Mouse (Mus musculus) midbrain, embryonic 15.5 days (tissue): ENCODE data around the gene D430041D05Rik. TPM values are rescaled to one million over a fixed set of nuclear protein-coding genes. Genes with fewer than 3 reads are reported as not detected.
"Not testable (repeated sequence)": the region's sequence is repeated elsewhere in the genome, so short reads cannot be mapped to it uniquely, and the experiment has no call there.

Experiments
- ATAC-seq: fragments of 200-750 bp; cut with Nextera tagmentation; replicated peaks from 2 replicates; pipeline ENCODE4 v1.8.0; 2017; ENCODE audit warnings: moderate TSS enrichment
- H3K27ac ChIP-seq: fragments of 300-500 bp; sonication (generic); 2 replicates; pipeline ENCODE4 v1.5.1; 2015; ENCODE audit warnings: mild to moderate bottlenecking, inconsistent platforms
- H3K27me3 ChIP-seq: fragments of 300-500 bp; sonication (generic); replicated peaks from 2 replicates; pipeline ENCODE4 v1.6.1; 2015; ENCODE audit warnings: inconsistent platforms
- H3K36me3 ChIP-seq: fragments of 300-500 bp; sonication (generic); replicated peaks from 2 replicates; pipeline ENCODE4 v1.6.1; 2015; ENCODE audit warnings: inconsistent platforms
- H3K4me1 ChIP-seq: fragments of 300-500 bp; sonication (generic); 2 replicates; pipeline ENCODE4 v1.6.1; 2015; ENCODE audit warnings: inconsistent platforms
- H3K4me2 ChIP-seq: fragments of 300-500 bp; sonication (generic); 2 replicates; pipeline ENCODE4 v1.6.1; 2015; ENCODE audit warnings: inconsistent platforms, mild to moderate bottlenecking, moderate library complexity
- H3K4me3 ChIP-seq: fragments of 300-500 bp; sonication (generic); 2 replicates; pipeline ENCODE4 v1.5.1; 2015; ENCODE audit warnings: mild to moderate bottlenecking, inconsistent platforms
- H3K9ac ChIP-seq: fragments of 300-500 bp; sonication (generic); 2 replicates; pipeline ENCODE4 v1.6.1; 2015; ENCODE audit warnings: mild to moderate bottlenecking, inconsistent platforms
- H3K9me3 ChIP-seq: fragments of 300-500 bp; sonication (generic); 2 replicates; pipeline ENCODE4 v1.6.1; 2016; ENCODE audit warnings: inconsistent platforms
- WGBS: fragments of 180-500 bp; shearing (Covaris S2); methylation state at CpG from one replicate; pipeline ENCODE4 v1.1.7; 2015; ENCODE audit warnings: mixed read lengths; 5-methylcytosine and 5-hydroxymethylcytosine counted together
- polyA plus RNA-seq: library from polyadenylated mRNA; unstranded; fragments of >200 nt; fragmentation: Nextera tagmentation; extraction: Ambion mirVana; gene quantifications from 2 replicates; pipeline ENCODE4 v1.2.1, GENCODE M21; 2015

The D430041D05Rik gene
- polyA plus RNA-seq, 1 experiment from 2014 or later, result 11.4 TPM

DNA sequence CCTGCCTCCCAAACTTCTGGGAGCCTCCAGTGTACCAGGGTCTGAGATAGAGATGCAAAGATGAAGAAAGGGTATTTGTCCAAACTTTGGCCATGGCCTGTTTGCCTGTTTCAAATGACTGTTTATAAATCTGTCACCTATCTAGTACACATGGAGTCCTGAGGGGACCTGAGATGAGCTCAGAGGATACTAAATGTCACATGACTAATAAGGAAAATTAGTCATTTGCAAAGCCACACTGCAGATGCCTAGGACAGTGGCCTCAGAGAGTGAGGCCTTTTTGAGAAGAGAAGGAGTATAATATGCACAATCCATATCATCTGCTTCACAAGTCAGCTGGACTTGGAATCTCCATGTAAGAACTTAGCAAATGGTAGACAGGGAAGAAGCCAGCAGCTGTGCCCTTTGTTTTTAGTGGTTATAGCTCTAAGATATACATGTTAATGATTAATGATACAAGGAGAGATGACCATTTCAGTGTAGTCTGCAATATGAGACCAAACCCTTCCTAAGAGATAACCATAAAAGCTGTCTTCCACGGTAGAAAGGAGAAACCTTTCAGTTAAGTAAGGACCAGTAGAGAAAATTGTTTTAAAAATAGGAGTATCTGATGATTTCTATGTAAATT is 299.5 kb downstream of the D430041D05Rik start:
- H3K9ac ChIP-seq, H3K36me3 ChIP-seq, H3K27ac ChIP-seq, H3K4me1 ChIP-seq, H3K4me3 ChIP-seq, H3K27me3 ChIP-seq, ATAC-seq, H3K9me3 ChIP-seq, H3K4me2 ChIP-seq: not testable (repeated sequence)
- 100% methylated on average over 1 of the region's 1 CpGs for WGBS

DNA sequence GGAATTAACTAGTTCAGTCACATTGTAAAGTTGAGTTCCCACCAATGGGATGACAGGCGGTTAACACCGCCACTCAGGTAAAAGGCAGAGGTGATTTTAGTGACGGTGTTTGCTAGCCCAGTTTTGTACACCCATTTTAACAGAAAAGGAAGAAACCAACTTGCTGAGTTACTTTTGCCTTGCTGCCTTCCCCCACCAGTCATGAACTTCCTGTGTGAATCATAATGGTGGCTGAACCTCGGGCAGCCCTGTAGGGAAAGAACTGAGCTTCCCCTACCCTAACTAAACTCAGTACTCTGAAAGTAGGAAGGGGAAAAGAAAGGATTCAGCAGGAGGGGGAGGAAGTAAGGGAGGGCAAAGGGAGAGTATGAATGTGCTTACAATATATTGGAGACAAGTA is 300.8 kb downstream of the D430041D05Rik start:
- Histone ChIP-seq H3K27me3 (no peaks in the 10 kb centered on the region), H3K4me3 (no peak overlapping the region), H3K9me3 (no peaks in the 10 kb centered on the region), H3K27ac (no peak overlapping the region), H3K4me2 (no peak overlapping the region), H3K9ac (no peak overlapping the region), H3K36me3 (no peaks in the 10 kb centered on the region), H3K4me1 (no peaks in the 10 kb centered on the region)
- ATAC-seq, result no peak
- WGBS, result 94% methylated on average over 4 of the region's 4 CpGs

DNA sequence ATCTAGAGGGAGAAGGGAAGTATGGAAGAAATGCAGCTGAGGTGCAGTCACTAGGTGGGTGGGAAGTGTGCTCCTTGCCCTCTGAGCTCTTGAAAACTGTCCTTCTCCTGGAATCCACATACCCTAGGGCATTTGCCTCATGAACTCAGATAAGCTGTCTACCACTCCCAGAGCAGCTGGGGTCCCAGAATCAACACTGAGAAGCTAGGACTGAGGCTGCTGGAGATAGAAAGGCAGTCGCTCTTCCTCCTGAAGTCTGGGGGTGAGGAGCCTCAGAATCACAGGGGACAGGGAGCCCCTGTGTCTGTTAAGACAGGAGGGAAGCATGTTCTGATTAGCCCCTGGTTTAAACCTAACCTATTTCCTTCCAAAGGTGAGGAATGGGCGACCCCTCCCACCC is 301.3 kb downstream of the D430041D05Rik start:
- H3K9me3 ChIP-seq, result no peaks in the 10 kb centered on the region
- no peak overlapping the region for H3K27ac ChIP-seq
- no peaks in the 10 kb centered on the region for H3K36me3 ChIP-seq
- ATAC-seq, result no peak
- no peak overlapping the region for H3K9ac ChIP-seq
- no peak overlapping the region for H3K4me3 ChIP-seq
- no peaks in the 10 kb centered on the region for H3K27me3 ChIP-seq
- 75% methylated on average over 2 of the region's 2 CpGs for WGBS
- H3K4me2 ChIP-seq, result no peak overlapping the region
- no peaks in the 10 kb centered on the region for H3K4me1 ChIP-seq

- H3K4me2 ChIP-seq, H3K9ac ChIP-seq, H3K27ac ChIP-seq, H3K27me3 ChIP-seq, H3K36me3 ChIP-seq, H3K4me3 ChIP-seq, H3K4me1 ChIP-seq, ATAC-seq, H3K9me3 ChIP-seq: not testable (repeated sequence)
- WGBS, result 86% methylated on average over 2 of the region's 2 CpGs
Measured at GRCm38 (mm10) chr2:104109021-104109420, 301.8 kb downstream of the D430041D05Rik start.

- WGBS, result 92% methylated on average over 6 of the region's 6 CpGs
- H3K36me3 ChIP-seq, result no peaks in the 10 kb centered on the region
- H3K27me3 ChIP-seq, result no peaks in the 10 kb centered on the region
- no peaks in the 10 kb centered on the region for H3K4me1 ChIP-seq
- H3K9me3 ChIP-seq, result no peaks in the 10 kb centered on the region
- H3K4me2 ChIP-seq, result no peak overlapping the region
- no peak overlapping the region for H3K9ac ChIP-seq
- no peak for ATAC-seq
- H3K27ac ChIP-seq, result no peak overlapping the region
- H3K4me3 ChIP-seq, result no peak overlapping the region
Measured at GRCm38 (mm10) chr2:104104800-104105199, 306.0 kb downstream of the D430041D05Rik start.

GRCm38 (mm10) chr2:104099946-104100345 is 310.9 kb downstream of the D430041D05Rik start:
- no peaks in the 10 kb centered on the region for H3K27me3 ChIP-seq
- H3K36me3 ChIP-seq, result no peaks in the 10 kb centered on the region
- no peak overlapping the region for H3K4me2 ChIP-seq
- no peak overlapping the region for H3K9ac ChIP-seq
- no peak for ATAC-seq
- peaks cover 10% of the 10 kb centered on the region; the same call in 1 of the 2 replicates for H3K4me1 ChIP-seq
- no peak overlapping the region for H3K27ac ChIP-seq
- no peaks in the 10 kb centered on the region for H3K9me3 ChIP-seq
- 19% methylated on average over 1 of the region's 1 CpGs for WGBS
- H3K4me3 ChIP-seq, result no peak overlapping the region

GRCm38 (mm10) chr2:104099231-104099585 is 311.6 kb downstream of the D430041D05Rik start:
- no peak for ATAC-seq
- Histone ChIP-seq H3K4me1 (peaks cover 10% of the 10 kb centered on the region; the same call in 1 of the 2 replicates), H3K4me3 (no peak overlapping the region), H3K27me3 (no peaks in the 10 kb centered on the region), H3K9me3 (no peaks in the 10 kb centered on the region), H3K36me3 (no peaks in the 10 kb centered on the region), H3K4me2 (no peak overlapping the region), H3K27ac (no peak overlapping the region), H3K9ac (no peak overlapping the region)
- 96% methylated on average over 2 of the region's 2 CpGs for WGBS

GRCm38 (mm10) chr2:104098529-104099230 is 312.1 kb downstream of the D430041D05Rik start:
- Histone ChIP-seq H3K9me3 (no peaks in the 10 kb centered on the region), H3K27ac (no peak overlapping the region), H3K27me3 (no peaks in the 10 kb centered on the region), H3K36me3 (no peaks in the 10 kb centered on the region), H3K4me3 (no peak overlapping the region), H3K4me2 (no peak overlapping the region), H3K9ac (no peak overlapping the region), H3K4me1 (peaks cover 10% of the 10 kb centered on the region; the same call in 1 of the 2 replicates)
- no peak for ATAC-seq
- 45% methylated on average over 3 of the region's 3 CpGs for WGBS

- 89% methylated on average over 4 of the region's 4 CpGs for WGBS
- H3K27ac ChIP-seq, ATAC-seq, H3K4me3 ChIP-seq, H3K9me3 ChIP-seq, H3K4me1 ChIP-seq, H3K27me3 ChIP-seq, H3K4me2 ChIP-seq, H3K36me3 ChIP-seq, H3K9ac ChIP-seq: not testable (repeated sequence)
Measured at GRCm38 (mm10) chr2:104097396-104097795, 313.4 kb downstream of the D430041D05Rik start.

DNA sequence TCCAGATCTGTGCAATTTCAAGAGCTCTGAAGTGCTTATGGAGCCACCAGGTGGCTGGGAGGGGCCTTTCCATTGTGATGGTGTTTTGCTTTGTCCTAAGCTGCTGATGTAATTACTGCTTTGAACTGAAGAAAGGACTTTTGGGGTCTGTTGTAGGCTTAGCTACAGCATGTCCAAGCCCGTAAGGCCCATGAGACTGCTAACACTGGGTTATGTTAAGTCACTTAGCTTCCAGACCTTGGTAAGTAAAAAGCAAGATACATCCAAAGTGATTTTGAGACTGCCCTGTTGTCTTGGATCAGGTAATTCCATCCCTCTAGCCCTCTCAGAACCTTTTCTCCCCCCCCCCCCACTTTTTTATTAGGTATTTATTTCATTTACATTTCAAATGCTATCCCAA is 314.0 kb downstream of the D430041D05Rik start:
- H3K4me3 ChIP-seq, H3K4me1 ChIP-seq, ATAC-seq, H3K27me3 ChIP-seq, H3K9me3 ChIP-seq, H3K27ac ChIP-seq, H3K36me3 ChIP-seq, H3K9ac ChIP-seq: not testable (repeated sequence)
- WGBS, result 63% methylated on average over 1 of the region's 1 CpGs
- peak overlapping the region; percentile 56; the same call in 1 of the 2 replicates for H3K4me2 ChIP-seq

DNA sequence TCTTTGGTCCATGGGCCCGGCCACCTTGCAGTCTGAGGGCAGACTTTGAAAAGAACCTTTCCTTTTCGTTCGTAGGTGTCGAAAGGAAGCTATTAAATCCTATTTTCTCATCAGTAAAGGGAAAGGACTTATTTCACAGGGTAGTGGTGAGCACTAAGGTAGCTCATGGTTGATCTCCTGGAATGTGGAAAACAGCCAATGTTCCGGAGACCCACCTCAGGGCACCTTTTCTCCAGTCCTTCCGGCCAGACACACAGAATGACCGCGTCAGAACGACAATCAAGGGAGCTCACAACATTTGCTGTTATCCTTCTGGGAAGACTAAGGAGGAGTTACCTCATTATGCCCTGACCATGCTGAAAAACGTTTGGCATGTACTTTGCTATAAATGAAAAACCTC is 314.6 kb downstream of the D430041D05Rik start:
- whole genome bisulfite sequencing, result 45% methylated on average over 10 of the region's 10 CpGs
- H3K27ac ChIP-seq, result 0 out of 2 replicates have a peak overlapping the region, but pooled peaks have one; percentile 51

GRCm38 (mm10) chr2:104095741-104096213 is 315.0 kb downstream of the D430041D05Rik start, which contains the start of gene Cd59a:
Gene Cd59a, plus strand, starts transcription at chr2:104095801.
- 7% methylated on average over 15 of the region's 15 CpGs for WGBS
- Histone ChIP-seq H3K4me3 (peak within 1 kb of the TSS; percentile 38), H3K36me3 (no peaks in the 10 kb centered on the region), H3K9me3 (no peaks in the 10 kb centered on the region), H3K27me3 (no peaks in the 10 kb centered on the region), H3K9ac (peak within 1 kb of the TSS; percentile 46), H3K4me2 (peak within 1 kb of the TSS; percentile 56), H3K27ac (peak within 1 kb of the TSS; percentile 51; the same call in 1 of the 2 replicates), H3K4me1 (peaks cover 10% of the 10 kb centered on the region; the same call in 1 of the 2 replicates)
- ATAC-seq, result peak; percentile 93

More for the DNA sequence above, 314.6 kb downstream of the D430041D05Rik start:
- H3K9ac ChIP-seq, result peak overlapping the region; percentile 46; the same call in 1 of the 2 replicates
- peak overlapping the region; percentile 38 for H3K4me3 ChIP-seq
- no peaks in the 10 kb centered on the region for H3K36me3 ChIP-seq
- H3K27me3 ChIP-seq, result no peaks in the 10 kb centered on the region
- H3K4me2 ChIP-seq, result peak overlapping the region; percentile 56
- peaks cover 10% of the 10 kb centered on the region; the same call in 1 of the 2 replicates for H3K4me1 ChIP-seq
- 0 out of 2 replicates have a peak, but pooled peaks have one; percentile 37 for ATAC-seq
- no peaks in the 10 kb centered on the region for H3K9me3 ChIP-seq
